Mouse (Mus musculus) forebrain, embryonic 12.5 days (tissue): ENCODE measurements around the gene Fam199x. TPM values are rescaled to one million over a fixed set of nuclear protein-coding genes. Genes with fewer than 3 reads are reported as not detected.
A peak's percentile ranks its signal among the peaks of the same experiment; 100 is the strongest.

Experiments
- ATAC-seq: fragments of 200-750 bp; cut with Nextera tagmentation; 2 replicates; pipeline ENCODE4 v1.8.0; 2017; ENCODE audit warnings: moderate TSS enrichment; ENCODE audit not compliant: low FRiP score
- H3K27ac ChIP-seq: fragments of 300-500 bp; sonication (generic); 2 replicates; pipeline ENCODE4 v1.5.1; 2016; ENCODE audit warnings: mild to moderate bottlenecking
- H3K27me3 ChIP-seq: fragments of 300-500 bp; sonication (generic); 2 replicates; pipeline ENCODE4 v1.6.1; 2016; ENCODE audit warnings: mild to moderate bottlenecking
- H3K36me3 ChIP-seq: fragments of 300-500 bp; sonication (generic); replicated peaks from 2 replicates; pipeline ENCODE4 v1.6.1; 2016; ENCODE audit warnings: mild to moderate bottlenecking
- H3K4me1 ChIP-seq: fragments of 300-500 bp; sonication (generic); 2 replicates; pipeline ENCODE4 v1.6.1; 2016
- H3K4me2 ChIP-seq: fragments of 300-500 bp; sonication (generic); 2 replicates; pipeline ENCODE4 v1.6.1; 2016; ENCODE audit warnings: mild to moderate bottlenecking, moderate library complexity
- H3K4me3 ChIP-seq: fragments of 300-500 bp; sonication (generic); replicated peaks from 2 replicates; pipeline ENCODE4 v1.5.1; 2016; ENCODE audit warnings: mild to moderate bottlenecking
- H3K9ac ChIP-seq: fragments of 300-500 bp; sonication (generic); 2 replicates; pipeline ENCODE4 v1.6.1; 2016; ENCODE audit warnings: mild to moderate bottlenecking
- H3K9me3 ChIP-seq: fragments of 300-500 bp; sonication (generic); 2 replicates; pipeline ENCODE4 v1.6.1; 2016
- WGBS: fragments of 180-500 bp; shearing (Covaris S2); methylation state at CpG from one replicate; pipeline ENCODE4 v1.1.7; 2016; 5-methylcytosine and 5-hydroxymethylcytosine counted together
- polyA plus RNA-seq: library from polyadenylated mRNA; unstranded; fragments of >200 nt; fragmentation: Nextera tagmentation; extraction: Ambion mirVana; gene quantifications from 2 replicates; pipeline ENCODE4 v1.2.1, GENCODE M21; 2016

Gene Fam199x
- polyA plus RNA-seq: 14.2 and 15.3 TPM in 2 replicates

- Histone ChIP-seq H3K9ac (peak within 1 kb of the TSS; percentile 63), H3K36me3 (no peaks in the 10 kb centered on the region), H3K4me3 (peak within 1 kb of the TSS; percentile 63), H3K4me2 (peak within 1 kb of the TSS; percentile 62), H3K27ac (0 out of 2 replicates have a peak within 1 kb of the TSS, but pooled peaks have one; percentile 31), H3K9me3 (no peaks in the 10 kb centered on the region), H3K4me1 (peaks cover 3% of the 10 kb centered on the region), H3K27me3 (0 out of 2 replicates have a peak, but pooled peaks cover 3% of the 10 kb centered on the region)
- ATAC-seq: peak; percentile 96
- 27% methylated on average over 34 of the region's 62 CpGs for WGBS
These were observed at the start of gene Fam199x for GRCm38 (mm10) chrX:137049425-137050225. Gene Fam199x, plus strand, starts transcription at chrX:137049594.

- Histone ChIP-seq H3K4me2 (no peak overlapping the region), H3K9me3 (no peaks in the 10 kb centered on the region), H3K9ac (no peak overlapping the region), H3K4me3 (no peak overlapping the region), H3K4me1 (no peaks in the 10 kb centered on the region), H3K27ac (no peak overlapping the region), H3K27me3 (no peaks in the 10 kb centered on the region), H3K36me3 (no peaks in the 10 kb centered on the region)
- ATAC-seq: no peak; the same call in 1 of the 2 replicates
- WGBS: 56% methylated on average over 6 of the region's 6 CpGs
These were observed 34.2 kb upstream of the Fam199x start for GRCm38 (mm10) chrX:137015099-137015709.

DNA sequence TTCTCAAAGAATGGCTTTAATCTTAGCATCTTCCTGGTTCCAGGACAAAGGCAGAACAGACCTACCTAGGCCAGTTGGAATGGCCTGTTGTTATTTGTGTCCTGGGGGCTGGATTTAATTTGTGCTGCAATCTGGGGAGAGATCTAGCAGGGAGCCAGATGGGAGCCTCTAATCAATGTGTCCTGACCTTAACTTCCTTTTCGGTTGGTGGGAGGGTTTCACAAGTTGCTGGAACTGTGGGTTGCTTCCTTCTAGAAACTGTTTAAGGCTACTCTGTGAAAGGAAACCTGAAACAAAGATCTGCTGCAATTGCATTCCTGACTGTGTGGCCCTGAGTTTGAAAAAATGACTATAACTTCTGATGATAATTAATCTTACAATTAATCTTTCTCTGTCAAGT lies 31.7 kb upstream of the Fam199x start:
- Histone ChIP-seq H3K36me3 (no peaks in the 10 kb centered on the region), H3K27ac (no peak overlapping the region), H3K4me2 (no peak overlapping the region), H3K9me3 (no peaks in the 10 kb centered on the region), H3K4me1 (no peaks in the 10 kb centered on the region), H3K27me3 (no peaks in the 10 kb centered on the region), H3K9ac (no peak overlapping the region), H3K4me3 (no peak overlapping the region)
- WGBS: 73% methylated on average over 1 of the region's 1 CpGs
- ATAC-seq: no peak

DNA sequence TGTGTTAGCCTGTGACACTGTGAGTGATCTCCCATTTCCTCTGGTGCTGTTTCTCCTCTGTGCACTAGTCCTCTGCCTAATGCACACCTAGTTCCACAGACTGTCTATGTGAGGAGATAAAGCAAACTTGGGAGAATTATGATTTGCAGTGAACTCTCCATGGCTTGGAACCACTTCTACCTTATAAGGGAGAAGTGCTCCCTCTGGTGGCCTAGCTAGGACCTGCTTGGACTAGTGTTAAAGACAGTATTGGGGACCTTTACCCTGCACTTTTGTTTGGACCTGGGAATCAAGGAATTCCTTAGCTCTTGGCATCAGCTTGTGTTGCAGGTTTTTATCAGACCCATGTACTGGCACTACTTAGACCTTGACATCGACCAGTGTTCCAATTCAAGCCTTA lies 30.1 kb upstream of the Fam199x start:
- Histone ChIP-seq H3K4me1 (no peaks in the 10 kb centered on the region), H3K27ac (no peak overlapping the region), H3K9ac (no peak overlapping the region), H3K36me3 (no peaks in the 10 kb centered on the region), H3K9me3 (no peaks in the 10 kb centered on the region), H3K27me3 (no peaks in the 10 kb centered on the region), H3K4me3 (no peak overlapping the region), H3K4me2 (no peak overlapping the region)
- 43% methylated on average over 1 of the region's 1 CpGs for WGBS
- no peak for ATAC-seq

- Histone ChIP-seq H3K4me1 (no peaks in the 10 kb centered on the region), H3K4me3 (no peak overlapping the region), H3K9ac (no peak overlapping the region), H3K4me2 (no peak overlapping the region), H3K36me3 (no peaks in the 10 kb centered on the region), H3K27me3 (no peaks in the 10 kb centered on the region), H3K9me3 (no peaks in the 10 kb centered on the region), H3K27ac (no peak overlapping the region)
- ATAC-seq: no peak
- WGBS: 93% methylated on average over 8 of the region's 8 CpGs
These were observed 18.5 kb upstream of the Fam199x start for GRCm38 (mm10) chrX:137030916-137031315.

DNA sequence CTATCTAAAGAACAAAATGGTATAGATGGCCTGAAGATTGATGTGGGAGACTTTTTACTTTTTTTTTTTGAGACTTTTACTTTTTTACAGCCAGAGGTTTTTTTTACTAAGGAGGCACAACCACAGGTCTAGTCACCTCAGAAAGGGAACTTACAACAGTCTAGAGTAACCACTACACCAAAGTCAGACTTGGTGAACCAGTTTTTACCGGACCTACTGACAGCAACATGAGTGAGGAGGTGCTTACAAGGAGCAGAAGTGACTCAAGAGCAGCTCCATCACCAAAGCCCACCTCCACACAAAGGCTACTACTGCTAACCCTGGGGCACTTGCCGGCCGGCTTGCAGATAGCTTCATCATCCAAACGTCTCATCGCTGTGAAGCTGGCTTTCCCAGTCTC lies 17.7 kb upstream of the Fam199x start:
- WGBS: 94% methylated on average over 5 of the region's 5 CpGs
- peaks cover under 1% of the 10 kb centered on the region; the same call in 1 of the 2 replicates for H3K4me1 ChIP-seq

GRCm38 (mm10) chrX:137034322-137034721 lies 15.1 kb upstream of the Fam199x start:
- H3K27ac ChIP-seq: no peak overlapping the region
- no peaks in the 10 kb centered on the region for H3K9me3 ChIP-seq
- H3K9ac ChIP-seq: no peak overlapping the region
- H3K4me2 ChIP-seq: no peak overlapping the region
- H3K4me3 ChIP-seq: no peak overlapping the region
- H3K4me1 ChIP-seq: peaks cover 6% of the 10 kb centered on the region
- no peaks in the 10 kb centered on the region for H3K27me3 ChIP-seq
- 72% methylated on average over 4 of the region's 4 CpGs for WGBS
- no peaks in the 10 kb centered on the region for H3K36me3 ChIP-seq
- no peak for ATAC-seq

More for the DNA sequence above, 17.7 kb upstream of the Fam199x start:
- Histone ChIP-seq H3K27ac (no peak overlapping the region), H3K9ac (no peak overlapping the region), H3K36me3 (no peaks in the 10 kb centered on the region), H3K27me3 (no peaks in the 10 kb centered on the region), H3K9me3 (no peaks in the 10 kb centered on the region), H3K4me3 (no peak overlapping the region), H3K4me2 (no peak overlapping the region)
- no peak for ATAC-seq

- H3K4me1 ChIP-seq: peaks cover 6% of the 10 kb centered on the region
- H3K27me3 ChIP-seq: no peaks in the 10 kb centered on the region
- peak overlapping the region; percentile 81; the same call in 1 of the 2 replicates for H3K27ac ChIP-seq
- peak overlapping the region; percentile 51 for H3K9ac ChIP-seq
- H3K4me2 ChIP-seq: peak overlapping the region; percentile 57
- ATAC-seq: no peak
- no peaks in the 10 kb centered on the region for H3K36me3 ChIP-seq
- peak overlapping the region; percentile 50 for H3K4me3 ChIP-seq
- no peaks in the 10 kb centered on the region for H3K9me3 ChIP-seq
- 25% methylated on average over 11 of the region's 12 CpGs for WGBS
These were observed 11.9 kb upstream of the Fam199x start for GRCm38 (mm10) chrX:137037470-137037999.

GRCm38 (mm10) chrX:137038000-137038483 lies 11.4 kb upstream of the Fam199x start, which contains the start of gene Slc25a53:
Gene Slc25a53, minus strand, starts transcription at chrX:137038302.
- Histone ChIP-seq H3K9ac (peak within 1 kb of the TSS; percentile 51), H3K4me2 (peak within 1 kb of the TSS; percentile 57), H3K4me3 (peak within 1 kb of the TSS; percentile 50), H3K27ac (peak within 1 kb of the TSS; percentile 81; the same call in 1 of the 2 replicates), H3K9me3 (no peaks in the 10 kb centered on the region), H3K4me1 (peaks cover 6% of the 10 kb centered on the region), H3K27me3 (no peaks in the 10 kb centered on the region), H3K36me3 (no peaks in the 10 kb centered on the region)
- WGBS: 21% methylated on average over 31 of the region's 31 CpGs
- ATAC-seq: peak; percentile 94

- H3K27ac ChIP-seq: no peak overlapping the region
- H3K36me3 ChIP-seq: no peaks in the 10 kb centered on the region
- WGBS: 49% methylated on average over 7 of the region's 7 CpGs
- no peaks in the 10 kb centered on the region for H3K9me3 ChIP-seq
- no peak overlapping the region for H3K9ac ChIP-seq
- H3K27me3 ChIP-seq: no peaks in the 10 kb centered on the region
- no peak for ATAC-seq
- peak overlapping the region; percentile 57 for H3K4me2 ChIP-seq
- peak overlapping the region; percentile 50 for H3K4me3 ChIP-seq
- peaks cover 6% of the 10 kb centered on the region for H3K4me1 ChIP-seq
These were observed 10.9 kb upstream of the Fam199x start for GRCm38 (mm10) chrX:137038502-137038901.

GRCm38 (mm10) chrX:137049060-137049424 lies 352 bp upstream of the Fam199x start:
- ATAC-seq: no peak
- H3K9ac ChIP-seq: peak overlapping the region; percentile 63; the same call in 1 of the 2 replicates

GRCm38 (mm10) chrX:137063202-137063601 lies 13.8 kb downstream of the Fam199x start:
- H3K4me2 ChIP-seq: no peak overlapping the region
- no peaks in the 10 kb centered on the region for H3K27me3 ChIP-seq
- no peak overlapping the region for H3K4me3 ChIP-seq
- no peaks in the 10 kb centered on the region for H3K9me3 ChIP-seq
- no peaks in the 10 kb centered on the region for H3K36me3 ChIP-seq
- no peaks in the 10 kb centered on the region for H3K4me1 ChIP-seq
- ATAC-seq: no peak
- no peak overlapping the region for H3K27ac ChIP-seq
- H3K9ac ChIP-seq: no peak overlapping the region
- WGBS: 85% methylated on average over 9 of the region's 9 CpGs

More at GRCm38 (mm10) chrX:137049060-137049424, 352 bp upstream of the Fam199x start:
- H3K4me3 ChIP-seq: peak overlapping the region; percentile 63
- no peak overlapping the region for H3K27ac ChIP-seq
- H3K27me3 ChIP-seq: 0 out of 2 replicates have a peak, but pooled peaks cover 3% of the 10 kb centered on the region
- peak overlapping the region; percentile 62 for H3K4me2 ChIP-seq
- H3K4me1 ChIP-seq: peaks cover 3% of the 10 kb centered on the region
- WGBS: 24% methylated on average over 9 of the region's 11 CpGs
- no peaks in the 10 kb centered on the region for H3K9me3 ChIP-seq
- no peaks in the 10 kb centered on the region for H3K36me3 ChIP-seq
